Mouse (Mus musculus) right cerebral cortex, adult 2 months (tissue): Measurements from ENCODE around the gene Nudt16l1.

Experiments
- DNase-seq, 2 experiments: peaks; one replicate each; pipeline ENCODE4 v3.0.0; 2021 to 2022; ENCODE audit warnings: low spot score in 2 of 2

The Nudt16l1 gene

GRCm38 (mm10) chr16:4938461-4938860 is at the start of gene Nudt16l1:
Nudt16l1 (plus strand) TSS chr16:4938761.
- DNase-seq: no peak

DNA sequence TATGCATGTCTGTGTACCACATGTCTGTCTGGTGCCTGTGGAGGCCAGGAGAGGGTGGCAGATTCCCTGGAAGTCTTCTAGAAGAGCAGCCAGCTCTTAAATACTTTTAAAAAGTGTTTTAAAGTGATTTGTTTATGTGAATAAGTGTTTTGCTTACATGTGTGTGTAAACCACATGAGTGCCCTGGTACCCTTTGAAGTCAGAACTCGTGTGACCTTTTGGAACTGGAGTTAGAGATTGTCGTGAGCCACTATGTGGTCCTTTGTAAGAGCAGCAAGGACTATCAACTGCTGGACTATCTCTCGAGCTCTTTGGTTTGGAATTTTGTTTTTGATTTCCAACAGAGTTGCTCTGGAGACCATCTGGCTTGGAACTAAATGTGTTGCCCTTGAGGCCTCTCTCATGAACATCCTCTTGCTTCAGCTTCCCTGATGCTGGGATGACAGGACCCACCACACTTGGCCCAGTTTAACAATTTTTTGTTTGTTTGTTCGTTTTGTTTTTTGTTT is 48.3 kb upstream of the Nudt16l1 start:
- DNase-seq: no peak

- DNase-seq: no peak
Observed at GRCm38 (mm10) chr16:4892171-4892570, 46.4 kb upstream of the Nudt16l1 start.

DNA sequence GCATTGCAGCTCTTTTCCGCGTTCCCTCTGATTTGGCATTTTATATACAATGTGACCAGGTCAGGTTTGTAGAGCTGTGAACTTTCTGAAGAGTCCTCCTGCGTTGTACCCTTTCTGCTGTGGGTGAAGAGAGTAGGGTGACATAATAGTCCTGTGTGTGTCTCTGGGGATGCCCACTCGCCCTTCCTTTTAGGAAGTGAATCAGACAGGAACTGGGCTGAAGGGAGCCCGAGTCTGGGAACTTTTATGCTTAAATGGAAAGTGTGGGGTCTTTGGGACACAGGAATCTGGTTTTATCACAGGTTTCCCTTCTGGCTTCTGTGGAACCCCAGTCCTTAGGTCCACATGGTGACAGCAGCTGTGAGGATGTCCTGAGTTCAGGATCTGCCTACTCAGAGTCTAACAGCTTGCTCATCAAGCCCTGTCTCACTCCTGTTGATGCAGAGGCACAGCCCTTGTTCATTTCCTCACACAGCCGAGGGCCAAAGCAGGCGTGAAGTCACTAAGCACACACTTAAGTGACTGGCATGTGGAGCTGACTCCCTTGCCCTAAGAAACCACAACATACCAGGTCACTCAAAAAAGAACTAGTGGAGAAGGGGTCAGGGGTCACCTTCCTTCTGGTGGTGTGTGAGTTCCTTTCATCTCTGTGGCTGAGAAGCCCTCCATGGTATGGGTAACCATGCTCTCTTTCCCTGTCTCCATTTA is 44.2 kb upstream of the Nudt16l1 start:
- DNase-seq: no peak

- no peak for DNase-seq
Observed at GRCm38 (mm10) chr16:4896249-4897027, 42.1 kb upstream of the Nudt16l1 start.

DNA sequence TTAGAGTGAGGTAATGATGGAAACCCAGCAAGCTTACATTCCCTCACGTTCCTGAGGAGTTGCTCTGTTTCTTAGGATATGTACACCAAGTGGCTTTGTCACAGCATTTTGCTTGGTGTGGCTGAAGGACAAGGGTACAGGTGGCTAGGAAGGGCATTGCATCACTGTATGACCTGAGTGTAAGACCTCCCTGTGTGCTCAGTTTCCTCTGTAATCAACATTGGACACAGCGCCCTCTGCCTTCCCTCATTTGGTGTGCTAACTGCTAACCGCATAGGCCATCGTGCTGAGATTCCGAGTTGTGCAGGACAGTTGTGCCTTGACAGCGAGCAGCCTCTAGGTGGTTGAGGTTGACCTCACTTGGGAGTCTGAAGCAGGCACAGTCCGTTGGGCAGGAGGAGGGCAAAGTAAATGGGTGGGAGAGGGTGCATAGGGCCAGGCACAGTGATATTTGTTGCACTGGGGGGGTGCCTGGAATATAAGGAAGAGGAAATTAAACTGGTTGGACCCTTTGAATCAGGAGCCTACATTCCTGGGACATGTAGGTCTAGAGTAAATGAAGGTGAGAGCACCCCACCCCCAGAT is 41.3 kb upstream of the Nudt16l1 start:
- no peak for DNase-seq

DNA sequence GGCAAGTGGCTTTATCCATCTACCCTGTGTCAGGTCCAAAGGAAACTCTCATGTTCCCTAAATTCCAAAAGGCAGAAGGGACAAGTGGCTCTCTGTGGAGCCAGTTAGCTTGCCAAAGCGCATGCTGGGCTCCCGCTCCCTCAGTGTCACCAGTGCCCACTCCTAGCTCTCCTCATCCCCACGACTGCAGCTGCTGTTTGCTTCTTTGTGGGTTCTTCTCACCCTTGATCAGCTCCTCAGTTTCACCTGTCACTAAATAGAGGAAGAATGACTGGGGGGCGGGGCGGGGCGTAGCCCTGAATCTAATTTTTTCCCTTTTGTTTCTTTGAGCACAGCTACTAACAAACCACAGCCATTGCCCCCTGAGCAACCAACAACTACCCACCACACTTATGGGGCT is 39.7 kb upstream of the Nudt16l1 start:
- DNase-seq: no peak

- no peak for DNase-seq
Observed at GRCm38 (mm10) chr16:4899711-4900110, 38.9 kb upstream of the Nudt16l1 start.

DNA sequence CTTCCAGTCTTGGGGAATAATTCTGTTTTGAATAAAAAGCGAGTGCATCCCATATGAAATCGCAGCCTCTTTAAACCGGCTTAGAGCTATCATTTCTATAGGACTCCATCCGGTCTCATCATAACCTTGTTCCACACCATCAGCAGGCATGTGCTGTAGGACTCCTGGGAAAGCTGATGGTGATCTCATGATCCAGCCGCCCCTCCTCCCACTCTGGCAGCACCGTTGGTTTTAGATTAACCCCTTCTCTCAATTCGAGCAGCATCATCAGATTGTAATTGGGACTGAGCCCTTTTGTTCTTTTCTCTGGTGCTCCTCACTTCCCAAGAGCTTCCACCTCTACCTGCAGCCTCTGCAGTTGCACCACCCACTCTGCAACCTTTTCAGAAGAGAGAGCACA is 37.4 kb upstream of the Nudt16l1 start:
- no peak for DNase-seq

DNA sequence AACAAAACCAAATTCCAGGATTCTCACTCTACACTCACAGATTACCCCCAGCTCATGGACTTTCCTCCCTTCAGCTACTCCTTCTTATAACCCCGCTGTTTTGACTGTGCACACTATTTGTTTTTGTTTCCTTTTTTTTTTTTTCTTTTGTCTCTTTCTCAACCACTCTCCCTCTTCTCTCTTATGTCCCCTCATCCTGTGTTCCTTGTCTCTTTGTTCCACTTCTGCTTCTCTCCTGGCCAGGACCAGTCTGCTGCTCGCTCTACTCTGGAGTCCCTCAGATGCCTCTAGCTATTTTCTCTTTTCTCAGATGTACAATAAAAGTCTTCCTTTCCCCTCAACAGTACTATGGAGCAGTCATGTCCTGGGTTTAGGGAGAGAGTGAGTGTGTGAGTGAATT is 36.2 kb upstream of the Nudt16l1 start:
- DNase-seq: no peak

GRCm38 (mm10) chr16:4903491-4904102 is 35.0 kb upstream of the Nudt16l1 start:
- no peak for DNase-seq

DNA sequence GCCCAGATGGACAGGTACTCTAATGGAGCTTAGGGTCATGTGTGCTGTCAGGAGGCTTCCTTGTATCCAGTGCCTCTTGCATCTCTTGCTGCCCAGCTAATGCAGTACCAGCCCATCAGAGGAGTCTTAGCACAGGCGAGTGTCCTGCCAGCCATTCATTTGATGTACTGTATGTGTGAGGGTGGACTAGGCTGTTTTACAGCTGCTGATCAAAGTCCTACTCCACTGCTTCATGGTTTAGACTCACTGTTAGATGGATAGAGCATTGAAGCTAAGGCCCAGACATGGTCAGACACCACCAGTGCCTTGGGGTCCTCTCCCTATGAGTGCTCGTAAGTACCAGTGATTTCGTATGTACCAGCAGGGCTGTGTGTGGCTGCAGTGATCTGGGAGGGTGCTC is 33.7 kb upstream of the Nudt16l1 start:
- no peak for DNase-seq

- no peak for DNase-seq
Observed at GRCm38 (mm10) chr16:4905591-4905990, 33.0 kb upstream of the Nudt16l1 start.

DNA sequence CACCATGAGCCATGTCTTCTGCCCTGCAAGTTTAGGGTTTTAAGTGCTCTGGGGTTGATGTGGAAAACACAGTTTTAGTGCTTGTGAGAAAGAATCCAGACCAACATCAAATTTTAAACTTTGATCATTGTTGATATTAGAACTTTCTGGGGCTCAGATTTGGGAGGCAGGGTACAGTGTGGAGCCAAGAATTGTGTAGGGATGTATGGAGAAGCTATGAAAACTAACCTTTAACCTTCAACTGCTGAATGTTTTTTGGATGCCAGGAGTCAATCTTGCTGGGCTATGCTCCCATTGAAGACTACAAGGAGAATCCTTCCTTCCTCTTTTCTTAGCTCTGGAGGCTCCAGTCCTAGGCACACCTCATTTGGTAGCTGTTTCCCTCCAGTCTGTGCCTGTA is 32.0 kb upstream of the Nudt16l1 start:
- DNase-seq: no peak

DNA sequence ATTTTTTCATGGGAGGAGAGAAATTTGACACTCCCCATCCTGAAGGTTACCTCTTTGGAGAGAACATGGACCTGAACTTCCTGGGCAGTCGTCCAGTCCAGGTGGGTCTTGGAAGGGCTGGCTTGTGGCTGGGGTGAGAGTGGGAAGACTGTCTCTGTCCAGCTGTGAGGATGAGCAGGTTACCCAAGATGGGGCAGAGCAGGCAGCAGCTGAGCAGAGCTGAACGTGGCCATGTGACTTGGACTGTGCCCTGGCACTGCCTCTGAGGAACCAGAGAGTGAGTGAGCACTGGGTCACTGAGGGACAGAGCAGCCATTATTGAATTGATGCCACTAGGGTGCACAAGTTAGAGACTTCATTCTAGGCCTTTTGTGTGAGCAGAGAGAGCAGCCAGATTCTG is 31.2 kb upstream of the Nudt16l1 start:
- DNase-seq: no peak

- no peak for DNase-seq
Observed at GRCm38 (mm10) chr16:4907972-4908371, 30.6 kb upstream of the Nudt16l1 start.

GRCm38 (mm10) chr16:4909745-4910144 is 28.8 kb upstream of the Nudt16l1 start:
- no peak for DNase-seq

DNA sequence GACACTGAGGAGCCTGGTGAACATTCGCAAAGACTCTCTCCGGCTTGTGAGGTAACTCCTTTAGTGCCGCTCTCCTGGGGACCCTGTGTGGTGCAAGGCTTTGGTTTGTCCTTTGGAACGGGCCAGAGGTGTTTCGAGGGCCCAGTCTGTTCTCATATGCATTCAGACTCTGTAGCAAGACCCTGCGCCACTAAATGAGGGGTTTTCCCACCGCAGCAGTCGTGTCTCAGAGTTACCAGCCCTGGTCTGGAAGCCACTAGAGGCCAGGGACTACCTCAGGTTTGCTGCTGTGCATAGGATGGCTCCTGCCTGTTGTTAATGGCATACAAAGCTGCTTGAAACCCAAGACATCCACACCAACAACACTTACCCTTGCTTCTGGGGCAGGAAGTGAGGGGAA is 27.8 kb upstream of the Nudt16l1 start:
- DNase-seq: no peak

- DNase-seq: no peak
Observed at GRCm38 (mm10) chr16:4912074-4912648, 26.4 kb upstream of the Nudt16l1 start.

DNA sequence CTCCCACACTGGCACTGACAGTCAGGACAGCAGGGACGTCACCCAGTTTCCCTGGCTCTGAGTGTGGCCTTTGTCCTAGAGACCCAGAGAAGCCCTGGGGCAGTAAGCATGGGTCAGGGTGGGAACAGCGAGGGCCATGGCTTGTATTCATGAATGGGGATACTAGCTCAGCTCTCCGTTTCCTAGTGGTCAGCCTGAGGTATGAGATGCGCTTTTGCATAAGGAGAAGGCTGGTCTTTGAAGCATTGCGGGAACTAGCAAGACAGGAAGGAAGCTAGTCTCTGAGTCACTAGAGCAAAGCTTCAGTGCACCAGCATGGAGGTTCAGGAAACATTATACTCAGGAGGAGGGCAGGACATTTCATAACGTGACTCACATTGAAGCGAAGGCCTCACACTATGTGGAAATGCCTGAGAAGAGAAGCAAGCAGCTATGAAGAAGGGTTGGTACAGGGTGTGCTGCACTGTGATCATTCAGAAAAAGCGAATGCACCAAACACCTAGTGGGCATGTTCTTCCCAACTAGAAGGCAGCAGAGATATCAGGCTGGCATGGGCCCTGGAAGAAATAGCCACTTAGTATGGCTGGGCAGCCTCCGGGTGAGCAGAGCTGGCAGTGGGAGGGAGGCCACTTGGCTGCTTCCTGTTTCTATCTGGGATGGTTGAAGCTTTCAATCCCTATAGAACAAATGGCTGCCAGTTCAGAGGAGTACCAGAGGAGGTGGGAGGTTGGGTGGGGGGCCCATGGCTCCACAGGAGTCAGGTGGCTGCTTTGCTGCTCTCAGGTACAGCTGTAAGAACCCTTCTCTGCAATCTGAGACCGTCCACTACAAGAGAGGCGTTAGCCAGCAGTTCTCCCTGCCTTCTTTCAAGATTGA is 25.4 kb upstream of the Nudt16l1 start:
- DNase-seq: no peak
